Mouse (Mus musculus): ENCODE measurements around the gene Atf1.
A peak's percentile ranks its signal among the peaks of the same experiment; 100 is the strongest.

The Atf1 gene

GRCm38 (mm10) chr15:100215092-100215491 is 12.5 kb upstream of the Atf1 start:
- no peak for DNase-seq (ENCODE audit: low spot score in 2 of 2)

- peak in 1 of 2 experiments; percentile 30 for DNase-seq (ENCODE audit: low spot score in 2 of 2)
These were observed 11.4 kb upstream of the Atf1 start for GRCm38 (mm10) chr15:100216173-100216572.

GRCm38 (mm10) chr15:100218018-100218417 is 9.6 kb upstream of the Atf1 start:
- no peak for DNase-seq (ENCODE audit: low spot score in 2 of 2)

- no peak for DNase-seq (ENCODE audit: low spot score in 2 of 2)
These were observed 8.2 kb upstream of the Atf1 start for GRCm38 (mm10) chr15:100219396-100219795.

DNA sequence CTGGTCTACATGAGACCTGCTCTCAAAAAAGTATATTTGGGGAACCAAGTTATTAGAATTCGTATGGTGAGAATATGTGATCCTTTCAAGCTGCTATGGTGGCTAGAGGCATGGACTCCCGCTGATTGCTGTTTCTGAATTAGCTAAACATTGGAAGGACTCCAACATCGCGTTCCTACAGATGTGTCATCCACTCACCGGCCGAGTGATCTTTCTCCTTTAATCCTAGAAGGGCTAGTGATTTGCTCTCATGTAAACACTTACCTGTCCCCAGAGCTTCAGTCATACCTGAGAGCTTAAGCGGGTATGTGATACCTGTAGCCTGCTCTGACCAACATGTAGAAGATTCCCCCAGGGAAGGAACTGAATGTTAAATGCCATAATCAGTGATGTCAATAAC is 6.7 kb upstream of the Atf1 start:
- no peak for DNase-seq (ENCODE audit: low spot score in 2 of 2)

DNA sequence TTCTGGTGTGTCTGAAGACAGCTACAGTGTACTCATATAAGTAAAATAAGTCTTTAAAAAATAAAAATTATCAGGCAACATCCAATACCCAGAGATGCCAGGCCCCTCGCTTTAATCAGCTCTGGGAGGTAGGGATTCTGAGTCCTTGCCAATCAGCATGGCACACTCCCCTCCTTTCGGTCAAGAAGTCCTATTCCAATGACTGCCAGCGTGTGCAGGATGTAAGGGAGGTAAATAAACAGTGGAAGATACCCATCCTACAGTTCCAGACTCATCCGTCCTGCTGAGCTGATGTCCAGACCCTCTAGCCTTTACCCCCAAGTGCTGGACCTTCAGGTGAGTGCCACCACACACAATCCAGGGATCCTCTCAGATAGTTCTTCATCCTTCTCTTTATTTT is 2.2 kb upstream of the Atf1 start:
- DNase-seq (ENCODE audit: low spot score in 2 of 2) = no peak

GRCm38 (mm10) chr15:100225891-100226290 is 1.7 kb upstream of the Atf1 start:
- DNase-seq (ENCODE audit: low spot score in 2 of 2) = no peak

DNA sequence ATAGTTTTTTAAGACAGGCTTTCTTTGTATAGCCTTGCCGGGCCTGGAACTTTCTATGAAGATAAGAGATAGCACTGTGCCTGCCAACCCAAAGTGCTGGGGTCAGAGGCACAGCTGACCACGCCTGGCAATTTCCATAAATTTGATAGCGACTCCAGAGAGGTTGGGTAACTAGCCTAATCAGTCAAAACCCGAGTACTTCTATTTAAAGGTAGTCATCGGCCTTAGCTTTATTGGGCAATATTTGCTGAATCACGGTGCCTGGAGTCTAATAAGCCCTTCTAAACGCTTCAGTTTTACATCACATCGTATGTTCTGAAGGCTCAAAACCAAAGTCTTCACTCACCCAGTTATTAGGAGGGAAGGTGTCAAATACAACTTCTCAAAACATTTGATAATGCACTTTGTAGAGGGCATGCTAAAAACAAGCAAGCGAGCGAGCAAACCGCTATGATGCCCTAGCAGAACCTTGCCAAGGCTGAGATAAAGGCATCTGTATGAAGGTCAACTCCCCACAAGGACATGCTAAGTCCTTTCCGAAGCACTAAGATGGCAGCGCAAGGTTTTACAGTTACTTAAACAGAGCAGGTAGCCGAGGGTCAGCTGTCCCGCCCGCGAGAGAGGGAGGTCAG is 472 bp upstream of the Atf1 start:
- no peak for DNase-seq (ENCODE audit: low spot score in 2 of 2)

DNA sequence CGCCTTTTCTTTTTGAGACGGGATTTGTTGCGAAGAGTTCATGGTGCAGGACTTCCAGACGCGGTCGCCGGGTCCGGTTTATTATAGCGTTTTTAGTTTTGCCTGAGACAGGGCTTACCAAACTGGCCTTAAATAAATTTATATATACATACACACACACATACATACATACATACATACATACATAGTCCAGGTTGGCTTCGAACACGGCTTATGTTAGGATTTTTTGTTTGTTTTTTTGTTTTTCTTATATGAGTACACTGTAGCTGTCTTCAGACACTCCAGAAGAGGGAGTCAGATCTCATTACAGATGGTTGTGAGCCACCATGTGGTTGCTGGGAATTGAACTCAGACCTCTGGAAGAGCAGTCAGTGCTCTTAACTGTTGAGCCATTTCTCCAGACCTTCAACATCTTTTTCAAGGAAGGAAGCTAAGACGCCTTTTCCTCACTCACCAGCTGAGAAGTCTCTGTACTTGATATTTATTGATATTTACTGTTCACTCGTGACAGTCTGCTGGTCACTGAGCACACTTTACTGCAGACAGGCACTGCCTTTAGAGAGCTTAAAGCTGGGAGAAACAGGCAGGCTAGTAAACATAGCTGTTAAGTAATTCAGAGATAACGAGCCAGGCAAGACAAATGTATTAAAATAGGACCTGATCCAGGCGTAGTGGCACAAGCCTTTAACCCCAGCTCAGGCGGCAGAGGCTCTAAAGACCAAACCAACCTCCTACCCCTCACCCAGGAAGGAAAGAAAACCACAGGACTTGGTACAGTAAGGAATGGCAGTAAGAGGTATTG is 1.1 kb downstream of the Atf1 start:
- DNase-seq (ENCODE audit: low spot score in 2 of 2) = no peak

DNA sequence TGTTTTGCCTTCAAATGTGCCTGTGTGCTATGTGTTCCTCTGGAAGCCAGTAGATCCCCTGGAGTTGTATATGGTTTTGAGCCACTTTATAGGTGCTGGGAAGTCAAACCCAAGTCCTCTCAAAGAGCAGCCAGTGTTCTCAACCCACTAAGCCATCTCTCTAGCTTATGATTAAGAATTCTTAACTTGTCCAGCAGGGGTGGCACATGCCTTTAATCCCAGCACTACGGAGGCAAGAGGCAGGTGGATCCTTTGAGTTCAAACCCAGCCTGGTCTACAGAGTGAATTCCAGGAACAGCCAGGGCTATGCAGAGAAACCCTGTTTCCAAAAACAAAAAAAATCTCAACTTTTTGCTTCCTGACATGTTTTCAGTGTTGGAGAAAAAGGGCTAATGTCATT is 3.0 kb downstream of the Atf1 start:
- DNase-seq (ENCODE audit: low spot score in 2 of 2) = no peak

DNA sequence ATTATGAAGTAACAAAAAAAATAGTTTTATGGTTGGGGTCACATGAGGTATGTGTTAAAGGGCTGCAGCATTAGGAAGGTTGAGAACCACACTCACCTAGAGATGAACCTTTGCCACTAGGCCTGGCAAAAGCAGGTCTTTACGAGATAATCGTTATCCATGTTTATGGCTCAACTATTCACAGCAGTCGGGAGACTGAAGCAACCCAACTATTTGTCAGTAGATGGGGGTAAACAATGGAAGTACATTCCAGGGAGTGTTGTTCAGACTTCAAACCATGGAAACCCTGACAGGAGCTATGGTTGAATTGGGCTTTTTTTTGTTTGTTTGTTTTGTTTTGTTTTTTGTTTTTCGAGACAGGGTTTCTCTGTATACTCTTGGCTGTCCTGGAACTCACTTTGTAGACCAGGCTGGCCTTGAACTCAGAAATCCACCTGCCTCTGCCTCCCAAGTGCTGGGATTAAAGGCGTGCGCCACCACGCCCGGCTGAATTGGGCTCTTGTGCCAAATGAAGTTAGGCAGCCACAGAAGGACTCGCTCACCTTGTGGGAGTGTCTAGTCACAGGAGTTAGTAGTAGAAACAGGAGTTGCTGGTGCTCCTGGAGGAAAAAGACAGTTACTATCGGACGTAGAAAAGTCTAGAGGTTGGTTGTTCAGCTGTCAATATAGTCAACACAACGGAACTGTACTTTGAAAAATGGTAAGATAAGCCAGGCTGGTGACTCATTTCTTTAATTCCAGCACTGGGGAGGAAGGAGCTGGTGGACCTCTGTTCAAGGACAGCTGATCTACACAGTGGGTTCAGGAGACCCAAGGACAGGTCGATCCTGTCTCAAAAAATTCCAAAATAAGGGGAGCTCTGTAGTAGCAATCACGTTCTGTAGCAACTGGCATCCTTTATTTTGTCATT is 4.3 kb downstream of the Atf1 start:
- DNase-seq (ENCODE audit: low spot score in 2 of 2) = no peak

DNA sequence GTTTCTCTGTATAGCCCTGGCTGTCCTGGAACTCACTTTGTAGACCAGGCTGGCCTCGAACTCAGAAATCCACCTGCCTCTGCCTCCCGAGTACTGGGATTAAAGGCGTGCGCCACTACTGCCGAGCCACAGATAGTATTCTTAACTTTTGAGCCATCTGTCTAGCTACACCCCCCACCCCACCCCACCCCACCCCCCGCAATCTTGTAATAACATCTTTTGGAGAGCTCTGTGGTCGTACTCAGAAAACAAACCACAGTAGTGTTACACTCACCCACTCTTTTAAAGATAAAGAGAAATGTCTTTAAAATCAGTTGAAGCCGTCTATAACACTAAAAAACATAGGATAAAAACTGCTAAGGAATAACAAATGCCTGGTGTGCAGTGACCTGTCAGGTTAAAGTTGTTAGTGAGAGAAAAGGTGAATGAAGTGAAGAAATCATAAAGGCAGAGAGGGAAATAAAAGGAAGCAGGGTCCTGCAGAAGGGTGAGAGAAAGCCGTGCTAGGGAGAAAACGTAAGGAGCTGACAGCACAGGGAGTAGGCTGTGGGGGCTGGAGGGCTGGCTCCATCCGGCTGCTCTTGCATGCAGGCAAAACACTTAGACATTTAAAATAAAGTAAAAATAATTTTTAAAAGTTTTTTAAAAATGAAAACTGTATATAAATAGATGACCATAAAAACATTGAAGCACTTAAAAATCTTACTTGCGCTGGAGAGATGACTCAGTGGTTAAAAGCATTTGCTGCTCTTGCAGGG is 7.8 kb downstream of the Atf1 start:
- DNase-seq (ENCODE audit: low spot score in 2 of 2) = peak in 1 of 2 experiments; percentile 43

DNA sequence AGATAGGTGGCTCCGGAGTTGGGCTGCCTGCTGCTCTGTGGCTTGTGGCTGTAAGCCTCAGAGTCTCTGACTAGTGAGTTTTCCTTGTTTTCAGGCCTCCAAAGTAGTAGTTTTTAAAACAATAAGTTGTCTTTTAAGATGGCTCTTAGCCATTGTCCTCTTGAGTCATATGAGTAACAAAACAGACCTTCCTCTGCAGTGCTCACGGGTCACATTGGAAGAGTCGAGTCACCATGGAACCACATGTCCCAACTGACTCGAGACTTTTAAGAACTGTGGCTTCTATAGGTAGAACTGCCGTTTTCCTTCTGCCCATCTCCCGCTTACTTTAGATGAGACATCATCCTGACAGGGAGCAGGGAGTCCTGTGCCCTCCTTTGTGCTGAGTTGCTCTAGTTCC is 9.3 kb downstream of the Atf1 start:
- no peak for DNase-seq (ENCODE audit: low spot score in 2 of 2)

DNA sequence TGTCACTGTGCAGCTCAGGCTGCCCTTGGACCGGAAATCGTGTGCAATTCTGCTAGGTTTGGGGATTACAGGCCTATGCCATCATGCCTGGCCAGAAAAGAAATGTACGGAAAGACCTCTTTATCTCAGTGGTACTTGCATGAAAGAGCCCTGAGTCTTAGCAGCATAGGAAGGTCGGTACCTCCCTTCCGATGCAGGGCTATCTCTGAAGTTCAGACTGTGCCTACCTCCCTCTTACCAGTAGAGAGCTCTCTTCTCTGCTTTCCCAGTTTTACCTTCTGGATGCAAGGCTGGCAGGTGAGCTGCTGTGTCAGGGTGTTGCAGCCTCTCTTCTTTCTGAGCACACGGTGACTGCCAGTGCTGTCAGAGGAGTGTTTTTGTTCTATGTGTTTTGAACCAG is 14.2 kb downstream of the Atf1 start:
- no peak for DNase-seq (ENCODE audit: low spot score in 2 of 2)

- DNase-seq (ENCODE audit: low spot score in 2 of 2) = no peak
These were observed 18.3 kb downstream of the Atf1 start for GRCm38 (mm10) chr15:100245951-100246350.

DNA sequence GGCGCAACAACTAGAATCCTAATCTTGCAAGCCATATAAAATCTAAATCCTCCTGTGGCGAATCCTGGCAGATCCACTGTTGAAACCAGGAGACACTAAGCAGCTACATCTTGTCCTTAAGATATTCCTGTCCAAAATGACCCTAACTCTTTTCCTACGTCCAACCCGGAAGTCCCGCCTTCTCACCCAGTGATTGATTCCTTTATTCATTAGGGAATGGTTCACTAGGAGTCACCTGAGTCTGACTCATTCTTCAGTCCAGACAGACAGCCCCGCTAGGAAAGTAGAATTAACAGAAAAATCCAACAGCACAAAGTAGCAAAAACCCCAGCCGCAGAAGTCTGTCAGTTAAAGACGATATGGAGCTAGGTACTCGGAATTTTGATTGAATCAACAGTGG is 19.7 kb downstream of the Atf1 start:
- no peak for DNase-seq (ENCODE audit: low spot score in 2 of 2)

DNA sequence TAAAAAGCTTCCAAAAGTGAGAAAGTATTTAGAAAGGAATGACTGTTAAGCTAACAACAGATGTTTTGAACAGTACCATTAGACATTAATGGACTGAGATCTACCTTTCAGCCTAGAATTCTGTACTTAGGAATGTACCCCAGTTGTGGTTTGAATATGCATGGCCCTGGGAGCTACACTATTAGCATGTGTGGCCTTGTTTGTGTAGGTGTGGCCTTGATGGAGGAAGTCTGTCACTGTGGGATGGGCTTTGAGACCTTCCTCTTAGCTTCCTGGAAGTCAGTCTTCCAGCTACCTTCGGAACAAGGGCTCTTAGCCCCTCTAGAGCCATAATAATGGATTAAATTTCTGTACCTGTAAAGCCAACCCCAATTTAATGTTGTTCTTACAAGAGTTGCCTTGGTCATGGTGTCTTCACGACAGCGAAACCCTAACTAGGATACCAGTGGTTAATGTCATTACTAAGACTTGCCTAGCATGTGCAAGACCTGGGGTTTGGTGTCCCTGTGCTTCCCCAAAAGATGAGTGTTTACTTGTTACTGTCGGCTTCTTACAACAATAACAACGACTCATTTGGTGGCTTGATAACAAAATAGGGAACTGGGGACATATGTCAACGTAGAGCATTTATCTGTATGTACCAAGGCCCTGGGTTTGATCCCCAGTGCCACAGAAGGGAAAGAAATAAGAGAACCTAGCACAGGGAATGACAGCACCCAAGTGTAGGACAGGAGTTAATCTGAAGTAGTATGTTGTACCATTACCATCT is 21.2 kb downstream of the Atf1 start:
- DNase-seq (ENCODE audit: low spot score in 2 of 2) = no peak

- DNase-seq (ENCODE audit: low spot score in 2 of 2) = peak; percentile 43 to 54
These were observed 23.6 kb downstream of the Atf1 start for GRCm38 (mm10) chr15:100251153-100251780.

DNA sequence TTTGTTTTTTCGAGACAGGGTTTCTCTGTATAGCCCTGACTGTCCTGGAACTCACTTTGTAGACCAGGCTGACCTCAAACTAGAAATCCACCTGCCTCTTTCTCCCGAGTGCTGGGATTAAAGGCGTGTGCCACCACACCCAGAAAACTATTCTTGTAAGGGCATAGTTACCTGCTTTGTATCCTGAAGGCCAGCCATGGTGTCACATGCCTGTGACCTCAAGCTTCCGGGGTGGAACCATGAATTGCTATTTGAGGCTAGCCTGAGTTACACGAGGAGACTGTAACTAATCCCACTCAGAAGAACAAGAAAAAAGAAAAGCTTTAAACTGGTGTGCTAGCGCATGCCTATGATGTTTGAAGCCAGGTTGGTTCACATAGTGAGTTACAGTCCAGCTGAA is 28.8 kb downstream of the Atf1 start:
- no peak for DNase-seq (ENCODE audit: low spot score in 2 of 2)

GRCm38 (mm10) chr15:100257305-100257704 is 29.7 kb downstream of the Atf1 start:
- DNase-seq (ENCODE audit: low spot score in 2 of 2) = no peak

Data from left cerebral cortex, adult 9 months (tissue).